Mouse (Mus musculus) macrophage (primary cell): ENCODE results near the gene Ak4. TPM values are rescaled to one million over a fixed set of nuclear protein-coding genes. Genes with fewer than 3 reads are reported as not detected.
"Not testable (repeated sequence)": the region's sequence is repeated elsewhere in the genome, so short reads cannot be mapped to it uniquely, and the experiment has no call there.

Source experiments
- H3K27ac ChIP-seq: fragments of 350-480 bp; formaldehyde crosslinking; 2 replicates; pipeline ENCODE4 v1.9.0; 2021
- H3K36me3 ChIP-seq: fragments of 350-480 bp; formaldehyde crosslinking; 2 replicates; pipeline ENCODE4 v1.9.0; 2021; ENCODE audit errors: inconsistent target
- H3K4me3 ChIP-seq: fragments of 350-480 bp; formaldehyde crosslinking; 2 replicates; pipeline ENCODE4 v1.9.0; 2021; ENCODE audit errors: inconsistent target
- H3K79me2 ChIP-seq: fragments of 350-480 bp; formaldehyde crosslinking; 2 replicates; pipeline ENCODE4 v1.9.0; 2021; ENCODE audit errors: inconsistent target
- WGBS: methylation state at CpG from one replicate; pipeline ENCODE4 v1.1.7; 2026; ENCODE audit warnings: inconsistent platforms; ENCODE audit not compliant: missing documents; 5-methylcytosine and 5-hydroxymethylcytosine counted together
- polyA plus RNA-seq: library from polyadenylated mRNA; stranded (reverse); fragments of 250-400 nt; gene quantifications from 3 replicates; pipeline ENCODE4 v1.2.4, GENCODE M21; 2018; ENCODE audit warnings: inconsistent platforms
- total RNA-seq, 78 experiments: library from RNA; depleted of rRNA; stranded (reverse); fragments of 250-400 nt; gene quantifications; 1 replicate in 9 of 78; 2 replicates in 24 of 78; 3 replicates in 43 of 78; 4 replicates in 2 of 78; pipeline ENCODE4 v1.2.4; 2018; ENCODE audit warnings: inconsistent platforms in 56 of 78

Gene Ak4
- 1 to 10 TPM in 8 of 26 experiments, under 1 TPM in 12, not detected in 6; 0.15 to 4.5 (median 0.75) TPM for total RNA-seq (2018; cell fraction: chromatin; rRNA removed)
- total RNA-seq (2018; cell fraction: cytosol; rRNA removed), result 1 to 10 TPM in 1 of 26 experiments, under 1 TPM in 25; 0.03 to 1.1 (median 0.39) TPM
- total RNA-seq (2018; cell fraction: nucleus; rRNA removed), result 1 to 10 TPM in 3 of 26 experiments, under 1 TPM in 19, not detected in 4; 0.10 to 1.5 (median 0.39) TPM
- polyA plus RNA-seq, result 0.25 to 0.42 TPM (median 0.32 TPM) in 3 replicates

DNA sequence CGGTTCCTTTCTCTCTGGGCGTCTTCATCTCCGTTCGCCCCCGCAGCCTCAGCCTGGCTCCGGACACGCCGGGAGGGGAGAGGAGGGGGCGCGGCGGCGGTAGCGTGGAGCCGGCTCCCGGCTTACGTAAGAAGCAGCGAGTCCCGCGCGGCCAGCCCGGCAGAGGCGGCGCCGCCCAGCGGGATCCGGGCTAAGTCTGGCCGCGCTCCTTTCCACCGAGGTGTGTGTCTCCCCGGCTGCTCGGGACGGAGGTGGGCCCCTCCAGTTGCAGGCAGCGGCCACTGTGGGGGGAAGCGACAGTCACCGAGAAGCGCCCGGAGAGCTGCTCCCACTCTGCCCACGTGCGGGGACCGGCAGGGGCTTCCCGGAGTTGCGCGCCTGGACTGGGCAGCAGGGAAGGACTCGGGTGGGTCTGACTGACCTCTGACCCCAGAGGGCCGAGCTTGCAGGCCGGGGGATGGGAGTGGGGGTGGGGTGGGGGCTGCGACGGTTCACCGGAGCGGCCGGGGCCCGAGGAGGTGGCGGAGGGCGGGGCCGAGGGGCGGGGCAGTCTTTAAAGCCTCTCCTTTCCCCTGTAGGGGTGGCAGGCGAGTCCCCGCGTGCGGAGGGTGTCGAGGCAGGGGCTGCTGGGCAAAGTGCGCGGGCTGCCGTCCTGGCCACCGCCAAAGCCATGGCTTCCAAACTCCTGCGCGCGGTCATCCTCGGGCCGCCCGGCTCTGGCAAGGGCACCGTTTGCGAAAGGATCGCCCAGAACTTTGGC lies at the start of gene Ak4:
TSS of gene Ak4 (plus strand) at position 127 of the 760 bp plus-strand sequence.
- WGBS, result 2% methylated on average over 45 of the region's 74 CpGs
- H3K79me2 ChIP-seq, result no peaks in the 10 kb centered on the region
- H3K36me3 ChIP-seq, result no peaks in the 10 kb centered on the region
- H3K27ac ChIP-seq, result no peak within 1 kb of the TSS
- no peak within 1 kb of the TSS; the same call in 1 of the 2 replicates for H3K4me3 ChIP-seq

DNA sequence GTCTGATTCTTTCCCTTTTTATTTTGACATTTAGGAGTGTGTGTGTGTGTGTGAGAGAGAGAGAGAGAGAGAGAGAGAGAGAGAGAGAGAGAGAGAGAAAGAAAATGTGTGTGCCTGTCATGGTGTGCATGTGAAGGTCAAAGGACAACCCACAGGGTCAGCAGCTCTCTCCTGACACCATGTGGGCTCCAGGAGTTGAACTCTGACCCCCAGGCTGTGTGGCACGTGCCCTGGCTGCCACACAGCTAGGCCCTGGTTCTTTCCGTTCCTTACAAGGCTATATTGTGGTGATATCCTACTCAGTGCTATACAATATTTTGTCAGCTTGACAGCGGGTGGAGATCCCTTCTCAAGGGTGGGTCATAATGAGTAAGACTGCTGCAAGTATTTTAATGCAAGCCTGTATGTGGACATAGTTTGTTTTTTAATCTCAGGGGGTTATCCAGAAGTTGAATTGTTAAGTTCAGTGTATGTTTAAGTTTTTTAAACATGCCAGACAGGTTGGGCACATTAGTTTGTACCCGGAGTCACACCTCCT lies 49.3 kb upstream of the Ak4 start:
- H3K79me2 ChIP-seq, result no peaks in the 10 kb centered on the region
- no peaks in the 10 kb centered on the region for H3K36me3 ChIP-seq
- no peak overlapping the region for H3K4me3 ChIP-seq
- 96% methylated on average over 4 of the region's 4 CpGs for WGBS
- no peak overlapping the region for H3K27ac ChIP-seq

- WGBS, result 60% methylated on average over 2 of the region's 2 CpGs
- Histone ChIP-seq H3K27ac (no peak overlapping the region), H3K36me3 (no peaks in the 10 kb centered on the region), H3K79me2 (no peaks in the 10 kb centered on the region), H3K4me3 (no peak overlapping the region)
These were observed 46.8 kb upstream of the Ak4 start for GRCm38 (mm10) chr4:101372283-101372682.

DNA sequence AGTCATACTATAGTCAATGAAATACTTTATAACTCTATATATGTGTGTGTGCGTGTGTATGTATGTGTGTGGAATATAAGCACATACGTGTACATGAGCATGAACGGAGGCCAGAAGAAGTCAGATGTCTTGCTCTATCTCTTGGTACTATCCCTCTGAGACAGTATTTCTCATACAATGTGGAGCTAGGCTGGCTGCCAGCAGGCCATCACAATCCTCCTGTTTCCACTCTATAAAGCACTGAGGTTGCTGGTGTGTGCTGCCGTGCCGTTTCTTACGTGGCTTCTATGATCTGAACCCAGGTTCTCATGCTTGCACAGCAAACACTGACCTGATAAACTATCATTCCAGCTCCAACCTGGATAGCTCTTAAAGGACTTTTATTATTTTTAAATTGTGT lies 46.3 kb upstream of the Ak4 start:
- Histone ChIP-seq H3K4me3 (no peak overlapping the region), H3K79me2 (no peaks in the 10 kb centered on the region)

DNA sequence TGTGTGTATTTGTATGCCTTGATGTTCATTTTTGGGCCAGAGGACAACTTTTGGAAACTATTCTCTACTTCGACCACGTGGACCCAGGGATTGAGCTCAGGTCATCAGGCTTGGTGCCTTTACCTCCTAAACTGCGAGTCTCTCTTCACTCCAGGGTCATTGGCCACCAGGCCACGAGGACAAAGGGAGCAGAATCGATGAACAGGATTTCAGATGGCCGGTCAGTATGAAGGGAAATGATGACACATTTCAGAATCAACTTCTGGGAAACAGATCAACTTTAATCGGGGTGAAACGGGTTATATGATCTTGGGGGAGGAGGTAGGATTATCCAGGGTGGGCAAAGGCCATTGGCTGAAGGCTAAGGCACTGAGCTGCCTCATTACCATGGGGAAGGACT lies 45.0 kb upstream of the Ak4 start:
- H3K36me3 ChIP-seq, result no peaks in the 10 kb centered on the region
- no peak overlapping the region for H3K4me3 ChIP-seq
- no peaks in the 10 kb centered on the region for H3K79me2 ChIP-seq
- 89% methylated on average over 8 of the region's 8 CpGs for WGBS
- H3K27ac ChIP-seq, result no peak overlapping the region

More for the DNA sequence above, 46.3 kb upstream of the Ak4 start:
- no peaks in the 10 kb centered on the region for H3K36me3 ChIP-seq
- 96% methylated on average over 6 of the region's 6 CpGs for WGBS
- H3K27ac ChIP-seq, result no peak overlapping the region

DNA sequence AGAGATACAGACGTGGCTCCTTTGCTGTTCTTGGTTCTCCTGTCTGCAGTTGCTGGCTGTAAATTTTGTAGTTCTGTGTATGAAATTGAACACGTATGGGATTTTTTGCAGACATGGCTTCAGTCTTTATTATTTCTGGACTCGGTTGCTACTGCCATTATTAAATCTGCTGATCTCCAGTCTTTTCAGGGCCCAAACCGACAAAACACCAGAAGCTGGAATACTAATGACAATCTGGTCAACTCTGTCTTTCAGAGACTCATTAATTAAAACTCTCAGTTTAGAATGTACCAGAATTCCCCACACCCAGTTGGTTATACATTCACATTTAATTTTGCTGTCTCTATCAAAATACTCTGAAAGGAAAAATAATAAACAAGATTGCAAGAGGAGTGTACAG lies 42.2 kb upstream of the Ak4 start:
- no peak overlapping the region for H3K4me3 ChIP-seq
- 90% methylated on average over 4 of the region's 4 CpGs for WGBS
- H3K36me3 ChIP-seq, result no peaks in the 10 kb centered on the region
- no peak overlapping the region for H3K27ac ChIP-seq
- H3K79me2 ChIP-seq, result no peaks in the 10 kb centered on the region

- 69% methylated on average over 4 of the region's 4 CpGs for WGBS
- Histone ChIP-seq H3K4me3 (no peak overlapping the region), H3K79me2 (no peaks in the 10 kb centered on the region), H3K36me3 (no peaks in the 10 kb centered on the region), H3K27ac (no peak overlapping the region)
These were observed 40.8 kb upstream of the Ak4 start for GRCm38 (mm10) chr4:101378241-101378640.

DNA sequence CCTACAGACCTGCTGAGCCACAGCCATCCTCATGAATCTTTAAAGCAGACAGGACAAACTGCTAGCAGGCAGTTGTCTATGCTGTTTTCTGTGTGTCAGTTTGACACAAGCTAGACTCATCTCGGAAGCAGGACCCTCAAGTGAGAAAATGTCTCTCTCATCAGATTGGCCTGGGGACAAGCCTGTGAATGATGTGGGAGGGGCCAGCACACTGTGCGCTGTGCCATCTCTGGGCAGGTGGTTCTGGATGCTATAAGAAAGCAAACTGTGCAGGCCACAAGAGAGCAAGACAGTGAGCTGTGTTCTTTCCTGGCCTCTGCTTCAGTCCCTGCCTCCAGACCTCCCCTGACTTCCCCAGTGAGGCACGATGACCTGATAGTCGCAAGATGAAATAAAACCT lies 40.3 kb upstream of the Ak4 start:
- Histone ChIP-seq H3K79me2 (no peaks in the 10 kb centered on the region), H3K27ac (no peak overlapping the region), H3K4me3 (no peak overlapping the region), H3K36me3 (no peaks in the 10 kb centered on the region)
- 93% methylated on average over 4 of the region's 4 CpGs for WGBS

GRCm38 (mm10) chr4:101385002-101385401 lies 34.1 kb upstream of the Ak4 start:
- 67% methylated on average over 2 of the region's 2 CpGs for WGBS
- Histone ChIP-seq H3K27ac (no peak overlapping the region), H3K36me3 (no peaks in the 10 kb centered on the region), H3K4me3 (no peak overlapping the region), H3K79me2 (no peaks in the 10 kb centered on the region)

- WGBS, result 93% methylated on average over 7 of the region's 8 CpGs
- no peaks in the 10 kb centered on the region for H3K36me3 ChIP-seq
These were observed 30.8 kb upstream of the Ak4 start for GRCm38 (mm10) chr4:101388246-101388645.

DNA sequence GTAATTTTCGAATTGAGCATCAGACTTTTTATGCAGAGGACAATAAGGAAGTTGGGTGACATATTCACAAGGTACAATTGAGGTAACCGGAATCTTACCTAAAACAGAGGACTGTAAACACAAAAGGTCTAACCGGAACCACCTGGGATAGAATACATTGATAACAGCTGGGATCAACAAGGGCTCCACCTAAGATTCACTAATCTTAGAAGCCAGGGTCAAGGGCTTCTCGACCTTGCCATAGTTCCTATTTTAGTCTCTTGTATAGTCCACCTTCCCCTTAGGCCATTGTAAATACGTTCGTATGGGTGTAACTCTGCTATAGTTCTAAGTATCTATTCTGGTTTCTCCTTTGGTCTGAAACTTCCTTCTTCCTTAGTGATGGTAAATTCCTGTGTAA lies 30.4 kb upstream of the Ak4 start:
- H3K4me3 ChIP-seq, H3K36me3 ChIP-seq, H3K27ac ChIP-seq, H3K79me2 ChIP-seq: not testable (repeated sequence)
- WGBS, result 66% methylated on average over 5 of the region's 6 CpGs

More at GRCm38 (mm10) chr4:101388246-101388645, 30.8 kb upstream of the Ak4 start:
- no peaks in the 10 kb centered on the region for H3K79me2 ChIP-seq
- H3K4me3 ChIP-seq, result no peak overlapping the region
- no peak overlapping the region for H3K27ac ChIP-seq

GRCm38 (mm10) chr4:101392229-101392628 lies 26.8 kb upstream of the Ak4 start:
- Histone ChIP-seq H3K79me2 (no peaks in the 10 kb centered on the region), H3K27ac (no peak overlapping the region), H3K4me3 (no peak overlapping the region), H3K36me3 (no peaks in the 10 kb centered on the region)
- WGBS, result 38% methylated on average over 2 of the region's 2 CpGs

DNA sequence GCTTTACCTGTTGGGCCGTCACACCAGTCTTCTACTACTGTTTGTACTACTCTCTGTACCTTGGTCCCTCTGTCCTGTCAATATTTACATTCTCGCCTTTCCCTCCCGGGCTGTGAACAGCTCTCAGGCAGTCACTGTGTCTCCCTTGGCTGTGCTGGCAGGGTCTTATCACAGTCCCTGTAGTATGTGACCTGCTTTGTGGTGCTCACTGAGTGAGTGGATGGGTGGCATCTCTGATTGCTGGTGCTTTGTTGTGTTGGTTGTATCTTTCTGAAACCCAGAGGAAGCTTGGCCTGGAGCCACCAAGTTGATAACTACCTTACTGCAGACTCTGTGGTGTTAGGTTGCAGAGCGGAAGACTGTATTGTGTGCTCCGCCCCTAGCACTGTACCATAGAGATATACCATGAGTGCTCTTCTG lies 25.8 kb upstream of the Ak4 start:
- WGBS, result 88% methylated on average over 5 of the region's 5 CpGs
- Histone ChIP-seq H3K27ac (no peak overlapping the region), H3K79me2 (no peaks in the 10 kb centered on the region), H3K4me3 (no peak overlapping the region), H3K36me3 (no peaks in the 10 kb centered on the region)

DNA sequence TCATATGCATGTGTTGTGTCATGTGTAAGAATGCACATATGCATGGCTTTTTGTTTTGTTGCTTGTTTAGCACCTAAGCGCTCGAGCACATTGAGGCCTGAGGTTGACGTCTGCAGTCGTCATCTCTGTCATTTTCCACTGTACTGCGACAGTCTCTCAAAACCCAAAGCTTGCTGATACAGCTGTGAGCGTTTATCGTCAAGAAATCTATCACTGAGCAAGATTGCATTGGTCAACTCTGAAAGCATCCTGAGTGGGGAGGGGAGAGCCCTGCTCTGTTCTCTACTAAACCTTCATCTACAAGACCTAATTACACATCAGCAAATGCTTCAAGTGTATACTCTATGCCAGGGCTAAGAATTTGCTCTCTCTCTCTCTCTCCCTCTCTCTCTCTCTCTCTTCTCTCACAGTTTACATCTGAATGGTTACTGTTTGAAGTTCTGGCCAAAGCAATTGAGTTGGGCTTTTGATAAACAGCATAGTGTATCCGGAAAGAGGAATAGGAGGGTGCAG lies 24.0 kb upstream of the Ak4 start:
- Histone ChIP-seq H3K4me3 (no peak overlapping the region), H3K79me2 (no peaks in the 10 kb centered on the region), H3K27ac (no peak overlapping the region), H3K36me3 (no peaks in the 10 kb centered on the region)
- 94% methylated on average over 8 of the region's 8 CpGs for WGBS

GRCm38 (mm10) chr4:101400025-101400594 lies 19.0 kb upstream of the Ak4 start:
- Histone ChIP-seq H3K79me2 (no peaks in the 10 kb centered on the region), H3K27ac (no peak overlapping the region), H3K4me3 (no peak overlapping the region), H3K36me3 (no peaks in the 10 kb centered on the region)
- WGBS, result 91% methylated on average over 4 of the region's 4 CpGs
